Mouse (Mus musculus) yolk sac, embryonic 10.5 days (tissue): ENCODE measurements around the gene C1qc.

ENCODE experiments used
- DNase-seq: peaks from one replicate; pipeline ENCODE4 v3.0.0-alpha.2; 2017; ENCODE audit warnings: low spot score

Gene C1qc

GRCm38 (mm10) chr4:136895861-136896260 is 3.0 kb upstream of the C1qc start:
- no peak for DNase-seq

- DNase-seq = no peak
These were observed 2.0 kb upstream of the C1qc start for GRCm38 (mm10) chr4:136894821-136895220.

- no peak for DNase-seq
These were observed 1.1 kb upstream of the C1qc start for GRCm38 (mm10) chr4:136893691-136894543.

GRCm38 (mm10) chr4:136892371-136892770 is 494 bp downstream of the C1qc start:
- DNase-seq = no peak

- DNase-seq = no peak
These were observed 1.8 kb downstream of the C1qc start for GRCm38 (mm10) chr4:136891115-136891514.

- no peak for DNase-seq
These were observed 2.9 kb downstream of the C1qc start for GRCm38 (mm10) chr4:136889981-136890380.

- DNase-seq = no peak
These were observed 5.2 kb downstream of the C1qc start for GRCm38 (mm10) chr4:136887714-136888113.

- no peak for DNase-seq
These were observed 6.8 kb downstream of the C1qc start, which contains the start of gene C1qb for GRCm38 (mm10) chr4:136886101-136886500. TSS of gene C1qb (minus strand) at chr4:136886187.

GRCm38 (mm10) chr4:136878601-136879000 is 14.3 kb downstream of the C1qc start:
- DNase-seq = no peak

- no peak for DNase-seq
These were observed 14.7 kb downstream of the C1qc start for GRCm38 (mm10) chr4:136878171-136878570.

- no peak for DNase-seq
These were observed 15.9 kb downstream of the C1qc start for GRCm38 (mm10) chr4:136876971-136877370.

GRCm38 (mm10) chr4:136875012-136875411 is 17.9 kb downstream of the C1qc start:
- DNase-seq = no peak

GRCm38 (mm10) chr4:136868371-136868770 is 24.5 kb downstream of the C1qc start:
- DNase-seq = no peak

GRCm38 (mm10) chr4:136867690-136868345 is 25.0 kb downstream of the C1qc start:
- DNase-seq = no peak

GRCm38 (mm10) chr4:136865531-136865930 is 27.3 kb downstream of the C1qc start:
- no peak for DNase-seq

- peak; percentile 22 for DNase-seq
These were observed 28.0 kb downstream of the C1qc start for GRCm38 (mm10) chr4:136864751-136865470.

GRCm38 (mm10) chr4:136863517-136863916 is 29.3 kb downstream of the C1qc start:
- DNase-seq = no peak

GRCm38 (mm10) chr4:136862411-136862810 is 30.5 kb downstream of the C1qc start:
- DNase-seq = no peak

- DNase-seq = no peak
These were observed 31.1 kb downstream of the C1qc start for GRCm38 (mm10) chr4:136861806-136862205.

GRCm38 (mm10) chr4:136860022-136860421 is 32.8 kb downstream of the C1qc start:
- DNase-seq = no peak

GRCm38 (mm10) chr4:136855081-136855480 is 37.8 kb downstream of the C1qc start:
- no peak for DNase-seq

- DNase-seq = no peak
These were observed 39.9 kb downstream of the C1qc start for GRCm38 (mm10) chr4:136852989-136853388.

- DNase-seq = no peak
These were observed 40.7 kb downstream of the C1qc start for GRCm38 (mm10) chr4:136852119-136852518.
